Comparison of ENCODE assay signal across 7 mouse cellular contexts in genomic region chr10:44448165-44448564, GRCm38 (mm10).
A peak's percentile ranks its signal among the peaks of the same experiment; 100 is the strongest.
DNase-seq lines count a peak whose midpoint lies in the region; ATAC-seq lines count a peak whose summit lies in the region.

No protein-coding gene starts in this region.

- 28% methylated on average over 12 of the region's 12 CpGs for WGBS in limb, embryonic 13.5 days

- H3K4me2 ChIP-seq in limb, embryonic 13.5 days (replicated peaks) = peak overlapping the region; percentile 36

- no peaks in the 10 kb centered on the region for H3K36me3 ChIP-seq in limb, embryonic 13.5 days

- H3K4me1 ChIP-seq in limb, embryonic 13.5 days = peaks cover 12% of the 10 kb centered on the region

- DNase-seq in CD8-positive naive resting alpha-beta T cell, adult 2 months (ENCODE audit: low read depth in 2 of 2, low spot score in 2 of 2) = peak; percentile 65 to 81
- peak; percentile 71 to 81 for DNase-seq in natural killer cell, adult 2 months (ENCODE audit: low spot score in 2 of 2)
- DNase-seq in cerebellum, postnatal 25 days = no peak
- DNase-seq in cerebellum, adult 9-10 months = no peak
- DNase-seq in gastrocnemius, postnatal 4 days (ENCODE audit: low spot score in 2 of 2) = no peak

- no peak overlapping the region for H3K9ac ChIP-seq in limb, embryonic 13.5 days

- no peak overlapping the region for H3K4me3 ChIP-seq in limb, embryonic 13.5 days

- peak; percentile 73 for ATAC-seq in activated CD4-positive, CD25-positive, alpha-beta regulatory T cell, adult 4 months
- ATAC-seq in limb, embryonic 13.5 days (ENCODE audit: low FRiP score, low read depth) = no peak

- H3K27me3 ChIP-seq in limb, embryonic 13.5 days = no peaks in the 10 kb centered on the region

- H3K27ac ChIP-seq in limb, embryonic 13.5 days = no peak overlapping the region

- no peaks in the 10 kb centered on the region for H3K9me3 ChIP-seq in limb, embryonic 13.5 days

Comparison
In these comparisons a context has a peak if more than half of its experiments do, and no peak if none do; other contexts are left out.
1. DNase-seq: peak in CD8-positive naive resting alpha-beta T cell, adult 2 months (2 of 2) and natural killer cell, adult 2 months (2 of 2); none in cerebellum, postnatal 25 days (0 of 2), cerebellum, adult 9-10 months (single experiment) and gastrocnemius, postnatal 4 days (0 of 2).